Mouse (Mus musculus) intestine, postnatal 0 days (tissue): Measurements from ENCODE around the gene Adgrl3. TPM values are rescaled to one million over a fixed set of nuclear protein-coding genes. Genes with fewer than 3 reads are reported as not detected.

Experiments
- ATAC-seq: fragments of 200-750 bp; cut with Nextera tagmentation; 2 replicates; pipeline ENCODE4 v1.8.0; 2017; ENCODE audit warnings: mild to moderate bottlenecking, moderate TSS enrichment, moderate library complexity
- H3K27ac ChIP-seq: fragments of 300-500 bp; sonication (generic); 2 replicates; pipeline ENCODE4 v1.5.1; 2014; ENCODE audit warnings: mild to moderate bottlenecking, low read depth, low read length, moderate library complexity
- H3K27me3 ChIP-seq: fragments of 300-500 bp; sonication (generic); replicated peaks from 2 replicates; pipeline ENCODE4 v1.6.1; 2014; ENCODE audit warnings: low read length, mixed read lengths; ENCODE audit not compliant: control insufficient read depth, insufficient read depth
- H3K36me3 ChIP-seq: fragments of 300-500 bp; sonication (generic); 2 replicates; pipeline ENCODE4 v1.6.1; 2014; ENCODE audit warnings: mild to moderate bottlenecking, moderate library complexity; ENCODE audit not compliant: control insufficient read depth, insufficient read depth
- H3K4me1 ChIP-seq: fragments of 300-500 bp; sonication (generic); replicated peaks from 2 replicates; pipeline ENCODE4 v1.6.1; 2014; ENCODE audit warnings: antibody characterized with exemption, low read length, mixed read lengths; ENCODE audit not compliant: control insufficient read depth, insufficient read depth
- H3K4me2 ChIP-seq: fragments of 300-500 bp; sonication (generic); replicated peaks from 2 replicates; pipeline ENCODE4 v1.6.1; 2014; ENCODE audit warnings: low read depth, mild to moderate bottlenecking, moderate library complexity
- H3K4me3 ChIP-seq: fragments of 300-500 bp; sonication (generic); 2 replicates; pipeline ENCODE4 v1.5.1; 2014; ENCODE audit warnings: low read depth, low read length
- H3K9ac ChIP-seq: fragments of 300-500 bp; sonication (generic); 2 replicates; pipeline ENCODE4 v1.6.1; 2014; ENCODE audit warnings: mild to moderate bottlenecking, low read depth, low read length
- H3K9me3 ChIP-seq: fragments of 300-500 bp; sonication (generic); 2 replicates; pipeline ENCODE4 v1.6.1; 2016; ENCODE audit warnings: mixed run types; ENCODE audit not compliant: control insufficient read depth
- CTCF ChIP-seq: sonication (generic); IDR thresholded peaks from 2 replicates; pipeline ENCODE4 v1.5.1; 2016; ENCODE audit warnings: low read depth, mild to moderate bottlenecking, control low read depth, antibody characterized with exemption, moderate library complexity
- WGBS: fragments of 180-500 bp; shearing (Covaris S2); extraction: QIAGEN DNeasy Blood & Tissue Kit; methylation state at CpG from one replicate; pipeline ENCODE4 v1.1.7; 2014; 5-methylcytosine and 5-hydroxymethylcytosine counted together
- polyA plus RNA-seq: library from polyadenylated mRNA; unstranded; fragments of >200 nt; fragmentation: Nextera tagmentation; extraction: Ambion mirVana; gene quantifications from 2 replicates; pipeline ENCODE4 v1.2.1, GENCODE M21; 2015

The Adgrl3 gene
- polyA plus RNA-seq, 1 experiment from 2014 or later, result 4.2 TPM

- Histone ChIP-seq H3K9ac (no peak overlapping the region), H3K27ac (no peak overlapping the region), H3K4me2 (no peak overlapping the region), H3K9me3 (no peaks in the 10 kb centered on the region), H3K27me3 (no peaks in the 10 kb centered on the region), H3K4me1 (no peaks in the 10 kb centered on the region), H3K4me3 (no peak overlapping the region), H3K36me3 (no peaks in the 10 kb centered on the region)
- no peak for TF ChIP-seq CTCF
- WGBS, result 50% methylated on average over 1 of the region's 1 CpGs
- ATAC-seq, result no peak
Observed at GRCm38 (mm10) chr5:81285643-81286042, 265.7 kb downstream of the Adgrl3 start.

GRCm38 (mm10) chr5:81301874-81302273 is 281.9 kb downstream of the Adgrl3 start:
- no peaks in the 10 kb centered on the region for H3K27me3 ChIP-seq
- H3K4me1 ChIP-seq, result no peaks in the 10 kb centered on the region
- H3K27ac ChIP-seq, result no peak overlapping the region
- H3K4me2 ChIP-seq, result no peak overlapping the region
- no peak for TF ChIP-seq CTCF
- H3K4me3 ChIP-seq, result no peak overlapping the region
- H3K9ac ChIP-seq, result no peak overlapping the region
- H3K9me3 ChIP-seq, result no peaks in the 10 kb centered on the region
- no peaks in the 10 kb centered on the region for H3K36me3 ChIP-seq
- no peak for ATAC-seq

GRCm38 (mm10) chr5:81317406-81318112 is 297.6 kb downstream of the Adgrl3 start:
- 93% methylated on average over 3 of the region's 3 CpGs for WGBS
- Histone ChIP-seq H3K27me3 (no peaks in the 10 kb centered on the region), H3K36me3 (no peaks in the 10 kb centered on the region), H3K27ac (no peak overlapping the region), H3K9me3 (no peaks in the 10 kb centered on the region), H3K9ac (no peak overlapping the region), H3K4me2 (no peak overlapping the region), H3K4me3 (no peak overlapping the region), H3K4me1 (no peaks in the 10 kb centered on the region)
- TF ChIP-seq CTCF, result no peak
- ATAC-seq, result peak; percentile 77

- Histone ChIP-seq H3K9ac (no peak overlapping the region), H3K27me3 (no peaks in the 10 kb centered on the region), H3K4me3 (no peak overlapping the region), H3K4me2 (no peak overlapping the region), H3K36me3 (no peaks in the 10 kb centered on the region), H3K9me3 (no peaks in the 10 kb centered on the region), H3K27ac (no peak overlapping the region), H3K4me1 (no peaks in the 10 kb centered on the region)
- no peak for ATAC-seq
- WGBS, result 86% methylated on average over 2 of the region's 2 CpGs
- TF ChIP-seq CTCF, result no peak
Observed at GRCm38 (mm10) chr5:81321276-81321934, 301.5 kb downstream of the Adgrl3 start.

GRCm38 (mm10) chr5:81322064-81322463 is 302.1 kb downstream of the Adgrl3 start:
- 94% methylated on average over 4 of the region's 4 CpGs for WGBS
- no peak overlapping the region for H3K4me2 ChIP-seq

GRCm38 (mm10) chr5:81326916-81327315 is 307.0 kb downstream of the Adgrl3 start:
- H3K4me2 ChIP-seq, result no peak overlapping the region
- H3K9ac ChIP-seq, result no peak overlapping the region
- H3K4me3 ChIP-seq, result no peak overlapping the region
- H3K9me3 ChIP-seq, result no peaks in the 10 kb centered on the region
- WGBS, result 73% methylated on average over 4 of the region's 4 CpGs
- TF ChIP-seq CTCF, result no peak
- no peak for ATAC-seq
- H3K36me3 ChIP-seq, result no peaks in the 10 kb centered on the region
- no peaks in the 10 kb centered on the region for H3K27me3 ChIP-seq
- no peaks in the 10 kb centered on the region for H3K4me1 ChIP-seq
- H3K27ac ChIP-seq, result no peak overlapping the region

More at GRCm38 (mm10) chr5:81322064-81322463, 302.1 kb downstream of the Adgrl3 start:
- H3K4me1 ChIP-seq, result no peaks in the 10 kb centered on the region
- no peaks in the 10 kb centered on the region for H3K27me3 ChIP-seq
- H3K36me3 ChIP-seq, result no peaks in the 10 kb centered on the region
- TF ChIP-seq CTCF, result no peak
- no peak overlapping the region for H3K4me3 ChIP-seq
- ATAC-seq, result no peak
- no peak overlapping the region for H3K27ac ChIP-seq
- H3K9ac ChIP-seq, result no peak overlapping the region
- no peaks in the 10 kb centered on the region for H3K9me3 ChIP-seq
